Mouse (Mus musculus) left cerebral cortex, postnatal 10 days (tissue): ENCODE results near the gene Uroc1. TPM values are rescaled to one million over a fixed set of nuclear protein-coding genes. Genes with fewer than 3 reads are reported as not detected.

Source experiments
- DNase-seq, 2 experiments: peaks; one replicate each; pipeline ENCODE4 v3.0.0; 2021 to 2022; ENCODE audit warnings: low spot score in 2 of 2, mixed read lengths in 1 of 2; ENCODE audit errors: extremely low spot score in 1 of 2
- intact Hi-C: fragments of 180-260 bp; cut with DNase I; formaldehyde crosslinking; loops from one replicate; pipeline ENCODE4 v1.15.1; 2025
- total RNA-seq, 2 experiments: library from RNA; stranded (reverse); gene quantifications; 2 replicates each; pipeline ENCODE4 v1.2.3; 2021

The Uroc1 gene
- total RNA-seq, 2 experiments from 2014 or later = not detected

GRCm38 (mm10) chr6:90410972-90411371, 77.9 kb downstream of the Uroc1 start:
- intact Hi-C loops = no loop called here
- no peak for DNase-seq

- no peak for DNase-seq
- intact Hi-C loops = no loop called here
These were observed 78.8 kb downstream of the Uroc1 start for GRCm38 (mm10) chr6:90411926-90412325.

Other genes starting within 250 kb of the Uroc1 start
- not detected for gene Vmn1r50, start 231.9 kb upstream of the Uroc1 start, total RNA-seq
- not detected for gene Vmn1r51, start 210.7 kb upstream of the Uroc1 start, total RNA-seq
- not detected for gene Vmn1r52, start 158.5 kb upstream of the Uroc1 start, total RNA-seq
- not detected for gene V1ra8, start 130.5 kb upstream of the Uroc1 start, total RNA-seq
- gene Vmn1r53, start 108.8 kb upstream of the Uroc1 start, total RNA-seq = not detected
- gene Vmn1r54, start 87.0 kb upstream of the Uroc1 start, total RNA-seq = not detected
- not detected for gene BC048671, start 32.1 kb upstream of the Uroc1 start, total RNA-seq
- not detected for gene Chst13, start 8.1 kb upstream of the Uroc1 start, total RNA-seq
- 10 to 100 TPM; 23.8 to 24.0 TPM for gene Zxdc, start 36.2 kb downstream of the Uroc1 start, total RNA-seq
- 1 to 10 TPM; 4.9 to 6.5 TPM for gene Cfap100, start 95.5 kb downstream of the Uroc1 start, total RNA-seq
- gene Klf15, start 129.3 kb downstream of the Uroc1 start, total RNA-seq = 10 to 100 TPM; 12.9 to 22.0 TPM
- gene Aldh1l1, start 153.1 kb downstream of the Uroc1 start, total RNA-seq = 10 to 100 TPM; 44.5 to 57.4 TPM